Mouse (Mus musculus): ENCODE data around the gene Depdc7. TPM values are rescaled to one million over a fixed set of nuclear protein-coding genes. Genes with fewer than 3 reads are reported as not detected.

Depdc7 gene
- polyA plus RNA-seq, 1 experiment from 2014 or later: 9.3 TPM

DNA sequence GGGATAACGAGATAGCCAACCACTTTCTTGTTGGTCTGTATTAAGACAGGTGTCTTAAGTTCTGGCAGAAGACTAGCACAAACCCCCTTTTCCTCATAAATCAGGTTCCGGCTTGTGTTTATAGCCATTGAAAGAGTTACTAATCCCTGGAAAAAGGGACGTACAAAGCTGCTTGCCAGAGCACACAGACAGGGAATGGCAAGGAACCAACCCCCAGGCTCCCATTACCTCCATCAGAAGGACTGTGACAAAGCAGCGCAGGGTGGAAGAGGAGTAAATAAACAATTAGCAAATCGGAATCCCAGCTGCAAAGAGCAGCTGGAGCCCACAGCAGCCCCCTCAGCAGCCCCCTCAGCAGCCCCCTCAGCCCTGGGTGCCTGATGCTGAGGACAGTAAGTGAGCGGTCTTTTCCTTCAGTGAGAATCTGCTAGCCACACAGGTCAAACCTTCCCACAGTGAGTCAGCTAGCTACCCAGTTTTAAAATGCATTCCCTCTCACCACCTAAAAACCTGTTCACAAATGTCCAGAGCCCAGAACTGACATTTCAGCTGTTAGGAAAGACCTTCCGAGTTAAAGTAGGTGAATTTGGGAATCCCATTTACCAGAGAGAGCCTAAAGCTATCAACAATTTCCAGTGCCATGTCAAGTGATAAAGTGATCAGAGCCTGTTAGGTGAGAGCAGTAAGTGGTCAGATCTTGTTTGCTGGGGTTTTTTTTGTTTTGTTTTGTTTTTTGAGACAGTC lies 1.5 kb downstream of the Depdc7 start:
- 52% methylated on average over 7 of the region's 7 CpGs for WGBS (ENCODE audit: insufficient replicate concordance)
- peaks cover 50% of the 10 kb centered on the region for H3K27me3 ChIP-seq (replicated peaks)
- H3K4me2 ChIP-seq: peak overlapping the region; percentile 91
- no peaks in the 10 kb centered on the region for H3K36me3 ChIP-seq
- H3K27ac ChIP-seq: no peak overlapping the region
- peaks cover 14% of the 10 kb centered on the region; the same call in 1 of the 2 replicates for H3K4me1 ChIP-seq
- H3K9me3 ChIP-seq (replicated peaks): no peaks in the 10 kb centered on the region
- no peak overlapping the region for H3K9ac ChIP-seq
- peak overlapping the region; percentile 66 for H3K4me3 ChIP-seq
- no peak for ATAC-seq

DNA sequence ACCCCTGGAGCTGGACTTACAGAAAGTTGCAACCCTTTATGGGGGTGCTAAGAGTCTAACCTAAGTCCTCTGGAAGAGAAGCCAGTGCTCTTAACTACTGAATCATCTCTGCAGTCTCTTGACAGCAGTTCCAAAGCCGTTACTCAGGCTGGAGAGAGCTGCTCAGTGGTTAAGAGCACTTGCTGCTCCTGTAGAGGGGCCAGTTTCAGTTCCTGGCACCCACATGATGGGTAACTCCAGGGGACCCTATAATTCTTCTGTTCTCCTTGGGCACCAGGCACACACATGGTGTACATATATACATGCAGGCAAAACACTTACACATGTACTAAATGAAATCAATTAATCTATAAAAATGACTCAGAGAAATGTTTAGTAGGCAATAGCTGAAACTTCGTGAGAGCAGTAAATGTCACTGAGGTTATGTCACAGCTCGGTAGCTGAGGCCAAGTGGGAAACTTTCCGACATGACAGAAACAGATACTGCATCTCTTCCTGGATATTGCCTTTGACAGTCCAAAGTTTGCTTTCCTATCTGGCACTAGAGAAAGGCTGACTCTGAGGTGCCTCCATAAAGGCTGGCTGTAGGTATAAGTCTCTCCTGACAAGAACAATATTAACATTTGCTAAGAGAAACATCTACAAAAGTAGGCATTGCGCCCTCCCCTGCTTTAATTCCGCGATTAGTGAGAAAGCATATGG lies 2.3 kb downstream of the Depdc7 start:
- Histone ChIP-seq H3K4me2 (no peak overlapping the region), H3K4me1 (peaks cover 14% of the 10 kb centered on the region; the same call in 1 of the 2 replicates), H3K4me3 (no peak overlapping the region), H3K36me3 (no peaks in the 10 kb centered on the region), H3K9me3 (replicated peaks) (no peaks in the 10 kb centered on the region), H3K27me3 (replicated peaks) (peaks cover 50% of the 10 kb centered on the region), H3K27ac (no peak overlapping the region), H3K9ac (no peak overlapping the region)
- 44% methylated on average over 7 of the region's 7 CpGs for WGBS (ENCODE audit: insufficient replicate concordance)
- ATAC-seq: no peak

DNA sequence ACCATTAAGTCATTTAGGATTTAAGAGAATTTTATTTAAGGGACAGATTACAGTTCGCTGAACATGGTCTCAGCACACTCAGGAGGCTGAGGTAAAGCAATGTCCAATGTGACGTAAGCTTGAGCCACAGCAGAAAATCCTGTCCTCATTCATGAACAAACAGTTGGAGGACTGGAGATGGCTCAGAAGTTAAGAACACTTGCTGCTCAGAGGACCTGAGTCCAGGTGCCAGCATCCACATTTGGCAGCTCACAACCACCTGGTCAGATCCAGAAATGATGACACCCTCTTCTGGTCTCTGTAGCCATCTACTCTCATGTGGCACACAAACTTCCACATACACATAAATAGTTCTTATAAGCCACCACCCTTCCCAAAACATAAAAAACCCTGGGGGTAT lies 3.0 kb downstream of the Depdc7 start:
- no peak overlapping the region for H3K9ac ChIP-seq
- peaks cover 14% of the 10 kb centered on the region; the same call in 1 of the 2 replicates for H3K4me1 ChIP-seq
- no peak overlapping the region for H3K4me3 ChIP-seq
- peaks cover 47% of the 10 kb centered on the region for H3K27me3 ChIP-seq (replicated peaks)
- 79% methylated on average over 2 of the region's 2 CpGs for WGBS (ENCODE audit: insufficient replicate concordance)
- H3K36me3 ChIP-seq: no peaks in the 10 kb centered on the region
- no peak for ATAC-seq
- H3K4me2 ChIP-seq: no peak overlapping the region
- H3K9me3 ChIP-seq (replicated peaks): no peaks in the 10 kb centered on the region
- no peak overlapping the region for H3K27ac ChIP-seq

DNA sequence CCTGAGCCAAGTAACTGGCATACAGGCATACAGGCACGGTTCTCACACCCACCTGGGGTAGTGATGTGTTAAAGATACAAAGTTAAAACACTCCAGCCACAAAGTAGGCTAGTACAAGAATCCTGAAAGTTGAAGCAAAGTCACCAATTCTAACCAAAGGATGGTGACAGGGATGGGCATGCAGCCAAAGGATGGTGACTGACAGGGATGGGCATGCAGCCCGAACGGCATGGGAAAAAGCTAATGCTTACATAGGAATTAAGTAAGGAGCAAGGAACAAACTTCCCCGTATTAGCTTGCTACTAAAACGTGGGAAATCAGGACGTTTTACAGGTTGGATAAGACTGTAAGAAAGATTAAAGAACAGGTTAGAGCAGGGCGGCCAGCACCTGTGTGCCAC lies 6.4 kb downstream of the Depdc7 start:
- Histone ChIP-seq H3K36me3 (no peaks in the 10 kb centered on the region), H3K9ac (no peak overlapping the region), H3K4me3 (no peak overlapping the region), H3K4me2 (no peak overlapping the region), H3K9me3 (replicated peaks) (no peaks in the 10 kb centered on the region), H3K27ac (no peak overlapping the region), H3K27me3 (replicated peaks) (peaks cover 13% of the 10 kb centered on the region), H3K4me1 (peaks cover 5% of the 10 kb centered on the region; the same call in 1 of the 2 replicates)
- 60% methylated on average over 7 of the region's 7 CpGs for WGBS (ENCODE audit: insufficient replicate concordance)
- ATAC-seq: no peak

DNA sequence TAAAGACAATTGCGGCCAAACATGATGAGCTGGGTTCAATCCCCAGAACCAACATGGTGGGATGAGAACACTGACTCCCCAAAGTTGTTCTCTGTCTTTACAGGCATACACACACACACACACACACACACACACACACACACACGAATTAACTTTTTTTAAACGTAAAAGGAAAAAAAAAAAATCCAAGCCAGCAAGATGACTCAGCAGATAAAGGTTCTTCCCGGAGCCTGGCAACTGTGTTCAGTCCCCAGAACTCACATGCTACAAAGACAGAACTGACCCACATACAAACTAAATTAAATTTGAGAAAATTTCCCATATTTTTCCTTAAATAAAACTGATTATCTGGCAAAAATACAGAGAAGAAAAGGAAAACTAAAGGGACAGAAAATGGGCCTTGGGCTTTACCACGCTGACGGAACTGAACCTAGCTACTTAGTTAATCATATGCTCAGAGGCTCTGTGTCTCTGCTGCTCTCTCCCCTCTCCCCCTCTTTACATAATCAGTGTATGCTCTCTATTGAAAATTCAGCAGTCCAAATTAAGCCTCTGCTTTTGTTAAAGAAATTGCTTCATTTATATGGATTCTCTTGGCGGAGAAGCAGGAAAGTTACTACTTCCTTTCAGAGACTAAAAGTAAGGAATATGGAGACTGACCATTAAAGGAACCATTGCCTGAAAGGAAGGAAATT lies 10.0 kb downstream of the Depdc7 start:
- Histone ChIP-seq H3K27me3 (replicated peaks) (no peaks in the 10 kb centered on the region), H3K36me3 (no peaks in the 10 kb centered on the region), H3K4me3 (no peak overlapping the region), H3K9ac (no peak overlapping the region), H3K4me2 (no peak overlapping the region), H3K27ac (no peak overlapping the region), H3K9me3 (replicated peaks) (no peaks in the 10 kb centered on the region), H3K4me1 (peaks cover 3% of the 10 kb centered on the region; the same call in 1 of the 2 replicates)
- WGBS (ENCODE audit: insufficient replicate concordance): 59% methylated on average over 7 of the region's 7 CpGs
- ATAC-seq: no peak

DNA sequence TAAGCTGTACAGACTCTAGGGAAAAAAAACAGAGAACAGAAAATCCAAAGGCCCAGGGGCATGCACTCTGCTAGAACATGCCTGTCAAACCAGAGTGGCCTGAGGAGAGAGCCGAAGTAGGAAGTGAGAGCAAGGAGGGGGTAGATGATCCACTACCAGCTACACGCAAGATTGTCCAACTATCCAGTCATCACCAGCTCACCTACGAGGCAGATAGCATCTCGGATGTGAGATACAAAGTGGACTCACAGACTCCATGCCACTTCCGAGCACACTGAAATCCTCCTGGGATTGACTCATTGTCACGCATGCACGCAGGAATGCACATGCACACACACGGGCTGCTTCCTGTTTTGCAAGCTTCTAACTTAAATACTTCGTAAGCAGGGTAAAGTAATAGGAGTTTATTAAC lies 10.6 kb downstream of the Depdc7 start:
- Histone ChIP-seq H3K4me2 (no peak overlapping the region), H3K9ac (no peak overlapping the region), H3K36me3 (no peaks in the 10 kb centered on the region), H3K27me3 (replicated peaks) (no peaks in the 10 kb centered on the region), H3K9me3 (replicated peaks) (no peaks in the 10 kb centered on the region), H3K4me3 (no peak overlapping the region), H3K4me1 (peaks cover 3% of the 10 kb centered on the region; the same call in 1 of the 2 replicates), H3K27ac (no peak overlapping the region)
- no peak for ATAC-seq
- WGBS (ENCODE audit: insufficient replicate concordance): 66% methylated on average over 9 of the region's 9 CpGs

DNA sequence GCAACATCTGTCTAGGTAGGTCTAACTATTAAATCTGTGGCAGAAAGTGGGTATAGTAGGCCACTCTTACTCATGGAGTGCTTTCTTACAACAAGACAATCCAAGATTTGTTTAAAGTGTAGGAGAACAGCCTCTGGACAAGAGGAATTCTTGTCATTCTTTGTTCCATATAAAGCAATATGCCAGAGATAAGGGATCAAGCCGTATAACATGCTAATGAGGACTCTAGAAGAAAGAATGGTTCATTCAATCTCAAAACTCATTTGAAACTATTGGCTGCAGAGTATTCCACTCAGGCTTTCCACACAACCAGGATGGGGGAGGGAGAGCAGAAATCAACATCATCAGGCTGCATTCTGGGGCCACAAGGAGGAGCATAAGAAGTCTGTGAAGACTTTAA lies 15.3 kb downstream of the Depdc7 start:
- Histone ChIP-seq H3K9me3 (replicated peaks) (no peaks in the 10 kb centered on the region), H3K27me3 (replicated peaks) (no peaks in the 10 kb centered on the region), H3K36me3 (no peaks in the 10 kb centered on the region), H3K4me1 (peaks cover 3% of the 10 kb centered on the region; the same call in 1 of the 2 replicates), H3K4me2 (no peak overlapping the region), H3K9ac (no peak overlapping the region), H3K27ac (no peak overlapping the region), H3K4me3 (no peak overlapping the region)
- 67% methylated on average over 1 of the region's 1 CpGs for WGBS (ENCODE audit: insufficient replicate concordance)
- no peak for ATAC-seq

DNA sequence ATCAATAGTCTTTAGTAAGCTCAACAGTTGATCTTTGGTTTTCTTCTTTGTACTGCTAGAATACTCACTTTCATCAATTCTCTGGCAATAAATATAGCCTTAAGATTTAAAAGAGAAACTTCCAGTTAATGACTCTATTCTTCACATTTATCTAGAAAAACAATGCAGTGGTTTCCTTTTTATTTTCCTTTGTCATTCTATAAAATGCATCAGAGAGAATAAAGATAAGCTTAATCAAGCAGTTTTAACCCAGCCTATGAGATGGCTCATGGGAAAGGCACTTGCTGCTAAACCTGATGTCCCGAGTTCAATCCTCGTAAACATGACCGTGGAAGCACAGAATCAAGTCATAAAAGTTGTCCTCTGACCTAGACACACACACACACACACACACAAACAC lies 20.7 kb downstream of the Depdc7 start:
- Histone ChIP-seq H3K9ac (no peak overlapping the region), H3K9me3 (replicated peaks) (no peaks in the 10 kb centered on the region), H3K36me3 (no peaks in the 10 kb centered on the region), H3K4me2 (no peak overlapping the region), H3K27ac (no peak overlapping the region), H3K27me3 (replicated peaks) (no peaks in the 10 kb centered on the region), H3K4me3 (no peak overlapping the region), H3K4me1 (no peaks in the 10 kb centered on the region)
- 70% methylated on average over 3 of the region's 3 CpGs for WGBS (ENCODE audit: insufficient replicate concordance)
- ATAC-seq: no peak

DNA sequence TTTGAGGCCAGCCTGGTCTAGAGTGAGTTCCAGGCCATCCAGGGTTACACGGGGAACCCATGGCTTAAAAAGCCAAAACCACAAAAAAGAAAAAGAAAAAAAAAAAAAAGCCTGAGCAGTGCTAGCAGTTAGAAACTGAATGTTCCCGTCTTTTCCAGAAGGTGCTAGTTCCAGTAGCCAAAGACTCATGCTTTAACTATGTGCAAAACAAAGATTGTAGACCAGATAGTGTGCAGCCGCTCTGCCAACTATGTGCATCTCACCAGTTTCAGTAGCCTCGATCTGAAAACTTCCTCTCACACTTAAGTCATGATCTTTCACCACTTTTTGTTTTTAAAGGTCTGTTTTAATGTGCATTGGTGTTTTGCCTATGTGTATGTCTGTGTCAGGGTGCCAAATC lies 24.9 kb downstream of the Depdc7 start:
- ATAC-seq: no peak
- H3K27ac ChIP-seq: no peak overlapping the region
- no peaks in the 10 kb centered on the region for H3K36me3 ChIP-seq
- 57% methylated on average over 4 of the region's 4 CpGs for WGBS (ENCODE audit: insufficient replicate concordance)
- H3K4me1 ChIP-seq: 0 out of 2 replicates have a peak, but pooled peaks cover under 1% of the 10 kb centered on the region
- no peak overlapping the region for H3K9ac ChIP-seq
- peaks cover 13% of the 10 kb centered on the region for H3K27me3 ChIP-seq (replicated peaks)
- no peak overlapping the region for H3K4me3 ChIP-seq
- no peak overlapping the region for H3K4me2 ChIP-seq
- H3K9me3 ChIP-seq (replicated peaks): no peaks in the 10 kb centered on the region

DNA sequence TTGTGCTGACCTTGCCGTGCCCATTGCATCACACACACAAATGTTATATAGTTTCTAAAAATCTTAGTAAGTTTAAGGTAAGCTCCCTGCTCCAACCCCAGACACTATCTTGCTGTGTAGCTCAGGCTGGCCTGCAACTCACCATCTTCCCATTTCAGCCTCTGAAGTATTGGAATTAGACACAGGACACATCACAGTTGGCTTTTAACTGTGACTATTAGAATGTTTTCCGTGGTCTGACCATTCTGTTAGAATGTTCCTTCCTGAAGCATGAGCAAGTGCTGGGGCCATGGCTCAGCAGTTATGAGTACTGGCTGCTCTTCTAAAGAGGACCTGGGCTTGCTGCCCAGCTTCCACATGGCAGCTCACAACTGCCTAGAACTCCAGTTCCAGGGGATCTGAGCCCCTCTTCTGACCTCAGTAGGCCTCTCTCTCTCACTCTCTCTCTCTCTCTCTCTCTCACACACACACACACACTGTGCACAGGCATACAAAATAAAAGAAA lies 25.4 kb downstream of the Depdc7 start:
- Histone ChIP-seq H3K9ac (no peak overlapping the region), H3K9me3 (replicated peaks) (no peaks in the 10 kb centered on the region), H3K36me3 (no peaks in the 10 kb centered on the region), H3K27me3 (replicated peaks) (peaks cover 19% of the 10 kb centered on the region), H3K4me3 (no peak overlapping the region), H3K4me1 (0 out of 2 replicates have a peak, but pooled peaks cover 6% of the 10 kb centered on the region), H3K4me2 (no peak overlapping the region), H3K27ac (no peak overlapping the region)
- 70% methylated on average over 2 of the region's 2 CpGs for WGBS (ENCODE audit: insufficient replicate concordance)
- no peak for ATAC-seq

DNA sequence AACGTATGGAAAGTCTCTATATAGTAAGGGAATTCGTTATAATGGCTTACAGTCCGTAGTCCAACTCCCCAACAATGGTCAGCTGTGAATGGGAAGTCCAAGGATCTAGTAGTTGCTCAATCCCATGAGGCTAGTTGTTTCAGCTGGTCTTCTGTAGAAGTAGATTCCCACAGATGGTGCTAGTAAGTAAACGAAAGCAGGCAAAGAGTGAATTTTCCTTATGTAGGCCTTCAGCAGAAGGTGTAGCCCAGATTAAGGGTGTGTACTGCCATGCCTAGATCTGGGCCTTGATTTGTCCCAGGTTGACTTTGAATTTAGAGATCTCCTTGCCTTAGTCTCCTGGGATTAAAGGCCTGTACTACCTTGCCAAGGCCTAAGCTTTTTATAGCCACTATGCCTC lies 26.4 kb downstream of the Depdc7 start, which contains the start of gene Pin1rt1:
Gene Pin1rt1, minus strand, starts transcription at position 101 of the 400 bp plus-strand sequence.
- WGBS (ENCODE audit: insufficient replicate concordance): 72% methylated on average over 4 of the region's 4 CpGs
- Histone ChIP-seq H3K36me3 (no peaks in the 10 kb centered on the region), H3K27me3 (replicated peaks) (peaks cover 29% of the 10 kb centered on the region), H3K9ac (no peak within 1 kb of the TSS), H3K4me1 (0 out of 2 replicates have a peak, but pooled peaks cover 10% of the 10 kb centered on the region), H3K9me3 (replicated peaks) (no peaks in the 10 kb centered on the region), H3K4me3 (no peak within 1 kb of the TSS), H3K4me2 (no peak within 1 kb of the TSS), H3K27ac (no peak within 1 kb of the TSS)
- no peak for ATAC-seq
